Mouse (Mus musculus) cerebellum, postnatal 36 days (tissue): ENCODE data around the gene Rabl6.
"Not testable (repeated sequence)": the region's sequence is repeated elsewhere in the genome, so short reads cannot be mapped to it uniquely, and the experiment has no call there.

Source experiments
- DNase-seq, 2 experiments: peaks; one replicate each; pipeline ENCODE4 v3.0.0; 2021 to 2022; ENCODE audit warnings: mixed read lengths in 2 of 2

Gene Rabl6

GRCm38 (mm10) chr2:25574579-25575431 lies 33.5 kb downstream of the Rabl6 start, which contains the start of the genes Mamdc4 and Phpt1:
Mamdc4 (minus strand) TSS chr2:25574845.
Phpt1 (minus strand) TSS chr2:25575224.
- DNase-seq: peak; percentile 93 to 96

- DNase-seq: no peak
Measured at GRCm38 (mm10) chr2:25574136-25574535, 34.2 kb downstream of the Rabl6 start.

GRCm38 (mm10) chr2:25573068-25573467 lies 35.3 kb downstream of the Rabl6 start:
- peak in 1 of 2 experiments; percentile 14 for DNase-seq

- no peak for DNase-seq
Measured at GRCm38 (mm10) chr2:25571221-25571620, 37.1 kb downstream of the Rabl6 start.

GRCm38 (mm10) chr2:25569323-25569722 lies 39.0 kb downstream of the Rabl6 start:
- DNase-seq: no peak

GRCm38 (mm10) chr2:25568473-25569019 lies 39.8 kb downstream of the Rabl6 start:
- no peak for DNase-seq

- DNase-seq: no peak
Measured at GRCm38 (mm10) chr2:25566558-25566957, 41.8 kb downstream of the Rabl6 start.

- no peak for DNase-seq
Measured at GRCm38 (mm10) chr2:25565741-25566140, 42.6 kb downstream of the Rabl6 start.

- DNase-seq: peak; percentile 80 to 86
Measured at GRCm38 (mm10) chr2:25561946-25562345, 46.4 kb downstream of the Rabl6 start.

GRCm38 (mm10) chr2:25560551-25560950 lies 47.8 kb downstream of the Rabl6 start:
- DNase-seq: no peak

GRCm38 (mm10) chr2:25558774-25559173 lies 49.5 kb downstream of the Rabl6 start:
- no peak for DNase-seq

GRCm38 (mm10) chr2:25557964-25558360 lies 50.4 kb downstream of the Rabl6 start:
- no peak for DNase-seq

GRCm38 (mm10) chr2:25557221-25557963 lies 50.9 kb downstream of the Rabl6 start, which contains the start of gene Edf1:
Edf1 (plus strand) TSS chr2:25557847.
- peak; percentile 92 to 95 for DNase-seq

GRCm38 (mm10) chr2:25556296-25556695 lies 52.0 kb downstream of the Rabl6 start:
- DNase-seq: no peak

- DNase-seq: not testable (repeated sequence)
Measured at GRCm38 (mm10) chr2:25555479-25555878, 52.8 kb downstream of the Rabl6 start.

- DNase-seq: not testable (repeated sequence)
Measured at GRCm38 (mm10) chr2:25553171-25553786, 55.0 kb downstream of the Rabl6 start.

- peak; percentile 62 to 75 for DNase-seq
Measured at GRCm38 (mm10) chr2:25551186-25551585, 57.1 kb downstream of the Rabl6 start.

- no peak for DNase-seq
Measured at GRCm38 (mm10) chr2:25549021-25549991, 59.0 kb downstream of the Rabl6 start.

- peak; percentile 98 for DNase-seq
Measured at GRCm38 (mm10) chr2:25546811-25547491, 61.4 kb downstream of the Rabl6 start, which contains the start of gene Traf2. Traf2 (minus strand) TSS chr2:25546940.

- no peak for DNase-seq
Measured at GRCm38 (mm10) chr2:25545996-25546810, 62.1 kb downstream of the Rabl6 start.
